Mouse (Mus musculus): ENCODE results near the gene Commd7.

GRCm38 (mm10) chr2:153642999-153643398 lies 10.4 kb upstream of the Commd7 start:
- TF ChIP-seq CTCF (IDR thresholded peaks at IDR 0.05; ENCODE audit: extremely low read depth, insufficient read length, insufficient replicate concordance, low read depth, low read length) = no peak
- TF ChIP-seq POLR2A (IDR thresholded peaks at IDR 0.05; ENCODE audit: low read depth, low read length) = no peak

Data from small intestine, adult 2 months (tissue).